Mouse (Mus musculus) spleen, adult 2 months (tissue): ENCODE results near the gene Ctf1. TPM values are rescaled to one million over a fixed set of nuclear protein-coding genes. Genes with fewer than 3 reads are reported as not detected.
A peak's percentile ranks its signal among the peaks of the same experiment; 100 is the strongest.

Source experiments
- DNase-seq, 2 experiments: peaks; one replicate each; pipeline versions ENCODE4 v3.0.0 to v3.0.0-alpha.2; 2012 to 2021; ENCODE audit warnings: low spot score in 2 of 2, low read depth in 1 of 2
- H3K27ac ChIP-seq: fragments of 200-500 bp; 2 replicates; pipeline ENCODE4 v1.5.1; 2012; ENCODE audit warnings: low read length, inconsistent platforms; ENCODE audit not compliant: insufficient read depth
- H3K27me3 ChIP-seq: fragments of 200-500 bp; 2 replicates; pipeline ENCODE4 v1.6.1; 2012; ENCODE audit warnings: mild to moderate bottlenecking, moderate library complexity, low read length, inconsistent platforms; ENCODE audit not compliant: control insufficient read depth, insufficient read depth
- H3K36me3 ChIP-seq: fragments of 200-500 bp; 2 replicates; pipeline ENCODE4 v1.6.1; 2012; ENCODE audit warnings: mild to moderate bottlenecking, low read length, inconsistent platforms; ENCODE audit not compliant: control insufficient read depth, insufficient read depth
- H3K4me1 ChIP-seq: fragments of 200-500 bp; 2 replicates; pipeline ENCODE4 v1.6.1; 2011; ENCODE audit warnings: inconsistent platforms; ENCODE audit not compliant: control insufficient read depth, insufficient read depth, insufficient read length
- H3K4me3 ChIP-seq: fragments of 200-500 bp; 2 replicates; pipeline ENCODE4 v1.5.1; 2011; ENCODE audit warnings: mild to moderate bottlenecking, inconsistent platforms; ENCODE audit not compliant: insufficient read depth, insufficient read length; ENCODE audit errors: extremely low read depth
- CTCF ChIP-seq: fragments of 200-500 bp; IDR thresholded peaks from 2 replicates; pipeline ENCODE4 v1.5.1; 2011; ENCODE audit warnings: mild to moderate bottlenecking, inconsistent platforms; ENCODE audit not compliant: insufficient read depth, insufficient read length, insufficient replicate concordance; ENCODE audit errors: extremely low read depth
- POLR2A ChIP-seq: fragments of 200-500 bp; IDR thresholded peaks from 2 replicates; pipeline ENCODE4 v1.6.1; 2011; ENCODE audit warnings: low read depth, low read length, inconsistent platforms
- WGBS: fragments of 180-500 bp; shearing (Covaris S2); methylation state at CpG from one replicate; pipeline ENCODE4 v1.1.7; 2018; 5-methylcytosine and 5-hydroxymethylcytosine counted together
- polyA plus RNA-seq: library from polyadenylated mRNA; depleted of rRNA; stranded (reverse); fragments of >200 nt; gene quantifications from 2 replicates; pipeline ENCODE4 v1.2.3, GENCODE M21; 2012

The Ctf1 gene
- polyA plus RNA-seq, 1 experiment, result 0.91 TPM

GRCm38 (mm10) chr7:127714816-127715215, 2.3 kb downstream of the Ctf1 start:
- WGBS, result 91% methylated on average over 4 of the region's 4 CpGs
- H3K27me3 ChIP-seq, result peaks cover 6% of the 10 kb centered on the region; the same call in 1 of the 2 replicates
- TF ChIP-seq POLR2A (no peak), CTCF (no peak)

GRCm38 (mm10) chr7:127716992-127717391, 4.5 kb downstream of the Ctf1 start:
- no peaks in the 10 kb centered on the region for H3K36me3 ChIP-seq
- peaks cover 6% of the 10 kb centered on the region; the same call in 1 of the 2 replicates for H3K27me3 ChIP-seq
- no peak overlapping the region for H3K27ac ChIP-seq
- TF ChIP-seq CTCF, result peak; percentile 50
- no peak for TF ChIP-seq POLR2A
- WGBS, result 4% methylated on average over 41 of the region's 41 CpGs
- H3K4me3 ChIP-seq, result peak overlapping the region; percentile 16; the same call in 1 of the 2 replicates
- DNase-seq, result peak in 1 of 2 experiments; percentile 62
- peaks cover 11% of the 10 kb centered on the region for H3K4me1 ChIP-seq

More at GRCm38 (mm10) chr7:127714816-127715215, 2.3 kb downstream of the Ctf1 start:
- no peak overlapping the region for H3K27ac ChIP-seq
- peaks cover 11% of the 10 kb centered on the region for H3K4me1 ChIP-seq
- DNase-seq, result no peak
- no peak overlapping the region for H3K4me3 ChIP-seq
- no peaks in the 10 kb centered on the region for H3K36me3 ChIP-seq

- WGBS, result 81% methylated on average over 6 of the region's 6 CpGs
- H3K27ac ChIP-seq, result no peak overlapping the region
- DNase-seq, result no peak
- H3K36me3 ChIP-seq, result no peaks in the 10 kb centered on the region
- peaks cover 6% of the 10 kb centered on the region; the same call in 1 of the 2 replicates for H3K4me1 ChIP-seq
- TF ChIP-seq POLR2A (no peak), CTCF (no peak)
- peaks cover 6% of the 10 kb centered on the region; the same call in 1 of the 2 replicates for H3K27me3 ChIP-seq
- H3K4me3 ChIP-seq, result no peak overlapping the region
Measured at GRCm38 (mm10) chr7:127718339-127718738, 5.8 kb downstream of the Ctf1 start.

GRCm38 (mm10) chr7:127719258-127719657, 6.7 kb downstream of the Ctf1 start:
- Histone ChIP-seq H3K27ac (no peak overlapping the region), H3K4me1 (peaks cover 5% of the 10 kb centered on the region; the same call in 1 of the 2 replicates), H3K4me3 (no peak overlapping the region), H3K27me3 (peaks cover 6% of the 10 kb centered on the region; the same call in 1 of the 2 replicates), H3K36me3 (no peaks in the 10 kb centered on the region)
- DNase-seq, result no peak
- 85% methylated on average over 6 of the region's 6 CpGs for WGBS
- TF ChIP-seq CTCF (no peak), POLR2A (no peak)

- Histone ChIP-seq H3K4me3 (no peak overlapping the region), H3K4me1 (no peaks in the 10 kb centered on the region; the same call in 1 of the 2 replicates), H3K27me3 (no peaks in the 10 kb centered on the region), H3K27ac (no peak overlapping the region), H3K36me3 (no peaks in the 10 kb centered on the region)
- TF ChIP-seq POLR2A (no peak), CTCF (no peak)
- WGBS, result 87% methylated on average over 2 of the region's 2 CpGs
- DNase-seq, result no peak
Measured at GRCm38 (mm10) chr7:127725490-127725889, 13.0 kb downstream of the Ctf1 start.

GRCm38 (mm10) chr7:127725924-127726323, 13.4 kb downstream of the Ctf1 start:
- no peaks in the 10 kb centered on the region; the same call in 1 of the 2 replicates for H3K4me1 ChIP-seq
- WGBS, result 88% methylated on average over 6 of the region's 6 CpGs
- TF ChIP-seq CTCF (no peak), POLR2A (no peak)
- no peaks in the 10 kb centered on the region for H3K36me3 ChIP-seq
- no peaks in the 10 kb centered on the region for H3K27me3 ChIP-seq
- no peak for DNase-seq
- no peak overlapping the region for H3K4me3 ChIP-seq
- H3K27ac ChIP-seq, result no peak overlapping the region

- no peak for DNase-seq
- H3K36me3 ChIP-seq, result no peaks in the 10 kb centered on the region
- WGBS, result 74% methylated on average over 7 of the region's 7 CpGs
- no peaks in the 10 kb centered on the region for H3K27me3 ChIP-seq
- no peak overlapping the region for H3K27ac ChIP-seq
- H3K4me1 ChIP-seq, result no peaks in the 10 kb centered on the region; the same call in 1 of the 2 replicates
- TF ChIP-seq CTCF (no peak), POLR2A (no peak)
- no peak overlapping the region for H3K4me3 ChIP-seq
Measured at GRCm38 (mm10) chr7:127727898-127728297, 15.4 kb downstream of the Ctf1 start.
